Mouse (Mus musculus) heart, adult 2 months (tissue): ENCODE results near the gene Ccl4. TPM values are rescaled to one million over a fixed set of nuclear protein-coding genes. Genes with fewer than 3 reads are reported as not detected.

Source experiments
- DNase-seq, 2 experiments: peaks; one replicate each; pipeline ENCODE4 v3.0.0; 2021
- H3K27ac ChIP-seq: fragments of 200-600 bp; 2 replicates; pipeline ENCODE4 v1.8.1; 2022
- H3K27me3 ChIP-seq: fragments of 200-500 bp; 2 replicates; pipeline ENCODE4 v1.6.1; 2012; ENCODE audit warnings: mild to moderate bottlenecking, low read length, inconsistent platforms, mixed read lengths; ENCODE audit not compliant: control insufficient read depth, insufficient read depth
- H3K36me3 ChIP-seq: fragments of 200-500 bp; 2 replicates; pipeline ENCODE4 v1.6.1; 2012; ENCODE audit warnings: low read length, inconsistent platforms; ENCODE audit not compliant: control insufficient read depth, insufficient read depth
- H3K4me1 ChIP-seq: fragments of 200-500 bp; 2 replicates; pipeline ENCODE4 v1.6.1; 2011; ENCODE audit warnings: low read length; ENCODE audit not compliant: control insufficient read depth, insufficient read depth
- H3K4me3 ChIP-seq: fragments of 200-600 bp; 2 replicates; pipeline ENCODE4 v1.8.1; 2022
- H3K79me2 ChIP-seq: fragments of 200-500 bp; replicated peaks from 2 replicates; pipeline ENCODE4 v1.6.1; 2012; ENCODE audit warnings: mild to moderate bottlenecking, inconsistent platforms, low read length, moderate library complexity, mixed read lengths; ENCODE audit not compliant: control insufficient read depth, insufficient read depth
- H3K9ac ChIP-seq: fragments of 200-500 bp; 2 replicates; pipeline ENCODE4 v1.6.1; 2012; ENCODE audit warnings: low read depth, mild to moderate bottlenecking, control low read depth, inconsistent platforms, low read length, mixed read lengths
- CTCF ChIP-seq: fragments of 200-600 bp; IDR thresholded peaks from 2 replicates; pipeline ENCODE4 v1.8.1; 2022; ENCODE audit warnings: antibody characterized with exemption, mild to moderate bottlenecking, moderate library complexity
- EP300 ChIP-seq: fragments of 200-500 bp; IDR thresholded peaks from 2 replicates; pipeline ENCODE4 v1.6.1; 2011; ENCODE audit warnings: low read depth, low read length, control low read depth; ENCODE audit not compliant: insufficient read depth
- POLR2A ChIP-seq: fragments of 200-500 bp; IDR thresholded peaks from 2 replicates; pipeline ENCODE4 v1.6.1; 2011; ENCODE audit warnings: mild to moderate bottlenecking, low read depth, low read length, control low read depth; ENCODE audit not compliant: insufficient read depth
- WGBS: fragments of 180-500 bp; shearing (Covaris S2); methylation state at CpG from one replicate; pipeline ENCODE4 v1.1.7; 2018; 5-methylcytosine and 5-hydroxymethylcytosine counted together
- intact Hi-C: fragments of 180-260 bp; cut with DNase I; formaldehyde crosslinking; loops from one replicate; pipeline ENCODE4 v1.15.1; 2025
- polyA plus RNA-seq: library from polyadenylated mRNA; depleted of rRNA; stranded (reverse); fragments of >200 nt; gene quantifications from 2 replicates; pipeline ENCODE4 v1.2.3, GENCODE M21; 2012
- total RNA-seq, 2 experiments: library from RNA; stranded (reverse); gene quantifications; 2 replicates each; pipeline ENCODE4 v1.2.3; 2021

The Ccl4 gene
- total and polyA plus RNA-seq, 3 experiments, result 1.00 TPM; not detected in 2

- no peak overlapping the region for H3K27ac ChIP-seq
- no peak for TF ChIP-seq EP300
- H3K27me3 ChIP-seq, result no peaks in the 10 kb centered on the region
- WGBS, result 68% methylated on average over 2 of the region's 2 CpGs
- H3K79me2 ChIP-seq, result no peaks in the 10 kb centered on the region
- no peaks in the 10 kb centered on the region; the same call in 1 of the 2 replicates for H3K36me3 ChIP-seq
- intact Hi-C loops, result loop anchor here (10.0 kb wide), 1 partner anchor 96 kb away; no protein-coding TSS in a partner anchor
- peaks cover 3% of the 10 kb centered on the region for H3K4me1 ChIP-seq
- no peak for DNase-seq
- no peak overlapping the region for H3K9ac ChIP-seq
- H3K4me3 ChIP-seq, result no peak overlapping the region
These were observed 23.4 kb upstream of the Ccl4 start for GRCm38 (mm10) chr11:83638934-83639333.

- WGBS, result 74% methylated on average over 3 of the region's 3 CpGs
- intact Hi-C loops, result loop anchor here (10.0 kb wide), 1 partner anchor 95 kb away; no protein-coding TSS in a partner anchor
These were observed 22.9 kb upstream of the Ccl4 start for GRCm38 (mm10) chr11:83639533-83639932.

GRCm38 (mm10) chr11:83640141-83640540 lies 22.2 kb upstream of the Ccl4 start:
- Histone ChIP-seq H3K79me2 (no peaks in the 10 kb centered on the region), H3K27me3 (no peaks in the 10 kb centered on the region), H3K36me3 (no peaks in the 10 kb centered on the region; the same call in 1 of the 2 replicates), H3K9ac (no peak overlapping the region), H3K27ac (no peak overlapping the region), H3K4me3 (no peak overlapping the region), H3K4me1 (peaks cover 3% of the 10 kb centered on the region)
- intact Hi-C loops, result no loop called here
- DNase-seq, result no peak
- TF ChIP-seq POLR2A (no peak), EP300 (no peak)
- 67% methylated on average over 5 of the region's 5 CpGs for WGBS

More at GRCm38 (mm10) chr11:83639533-83639932, 22.9 kb upstream of the Ccl4 start:
- H3K4me1 ChIP-seq, result peaks cover 3% of the 10 kb centered on the region
- H3K9ac ChIP-seq, result no peak overlapping the region
- DNase-seq, result no peak
- H3K79me2 ChIP-seq, result no peaks in the 10 kb centered on the region
- H3K27ac ChIP-seq, result no peak overlapping the region
- H3K4me3 ChIP-seq, result no peak overlapping the region
- H3K27me3 ChIP-seq, result no peaks in the 10 kb centered on the region
- no peaks in the 10 kb centered on the region; the same call in 1 of the 2 replicates for H3K36me3 ChIP-seq
- no peak for TF ChIP-seq POLR2A
- TF ChIP-seq CTCF, result peak; percentile 57

- intact Hi-C loops, result no loop called here
- TF ChIP-seq CTCF, result no peak
- no peak for TF ChIP-seq EP300
- no peak for TF ChIP-seq POLR2A
These were observed 21.2 kb upstream of the Ccl4 start for GRCm38 (mm10) chr11:83641216-83641615.

GRCm38 (mm10) chr11:83645521-83645920 lies 16.9 kb upstream of the Ccl4 start, which contains the start of gene Rpl9-ps1:
Rpl9-ps1 (minus strand) TSS chr11:83645621.
- no peak for TF ChIP-seq EP300
- TF ChIP-seq CTCF, result no peak
- TF ChIP-seq POLR2A, result no peak
- no peak for DNase-seq
- Histone ChIP-seq H3K27me3 (no peaks in the 10 kb centered on the region), H3K9ac (no peak within 1 kb of the TSS), H3K4me3 (no peak within 1 kb of the TSS), H3K79me2 (no peaks in the 10 kb centered on the region), H3K4me1 (no peaks in the 10 kb centered on the region), H3K27ac (no peak within 1 kb of the TSS), H3K36me3 (no peaks in the 10 kb centered on the region)
- 88% methylated on average over 1 of the region's 1 CpGs for WGBS
- intact Hi-C loops, result no loop called here

More at GRCm38 (mm10) chr11:83641216-83641615, 21.2 kb upstream of the Ccl4 start:
- Histone ChIP-seq H3K27ac (no peak overlapping the region), H3K4me3 (no peak overlapping the region), H3K9ac (no peak overlapping the region), H3K4me1 (peaks cover 3% of the 10 kb centered on the region), H3K36me3 (no peaks in the 10 kb centered on the region; the same call in 1 of the 2 replicates), H3K27me3 (no peaks in the 10 kb centered on the region), H3K79me2 (no peaks in the 10 kb centered on the region)
- no peak for DNase-seq
- WGBS, result 22% methylated on average over 2 of the region's 2 CpGs

DNA sequence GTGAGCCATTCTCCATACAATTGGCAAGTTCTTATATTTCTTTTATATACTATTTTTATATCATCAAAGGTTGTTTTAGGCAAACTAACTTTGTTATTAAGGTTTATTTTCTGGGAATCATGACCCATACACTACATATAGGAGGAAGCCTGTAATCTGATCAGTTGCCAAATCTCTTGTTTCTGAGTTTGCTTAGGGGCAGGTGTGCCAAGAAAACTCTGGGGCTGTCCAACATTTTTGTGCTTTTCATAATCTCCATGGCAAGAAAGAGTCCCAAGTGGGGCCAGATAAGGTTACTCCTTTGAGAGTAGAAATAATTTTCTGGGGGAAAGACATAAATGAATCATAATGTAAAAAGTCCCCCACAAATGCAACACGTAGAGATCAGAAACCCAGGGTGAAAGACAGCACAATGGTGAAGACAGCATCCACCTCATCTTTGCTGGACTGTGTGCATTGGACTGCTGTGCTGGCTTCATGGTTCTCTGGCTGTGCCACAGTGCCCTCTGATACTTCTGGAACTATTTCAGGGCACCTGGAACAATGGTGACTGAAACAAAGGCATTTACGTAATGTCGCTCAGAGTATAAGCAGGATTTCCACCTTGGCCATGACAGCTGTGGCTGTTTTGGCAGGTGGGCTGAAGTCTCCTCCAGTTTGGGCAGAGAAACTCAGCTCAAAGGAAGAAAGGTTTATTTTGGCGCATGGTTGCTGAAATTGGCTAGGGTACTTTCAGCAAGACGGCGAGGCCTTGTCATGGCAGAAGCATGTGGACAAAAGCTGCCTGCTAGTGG lies 15.8 kb upstream of the Ccl4 start:
- Histone ChIP-seq H3K27ac (no peak overlapping the region), H3K4me3 (no peak overlapping the region), H3K36me3 (no peaks in the 10 kb centered on the region), H3K79me2 (no peaks in the 10 kb centered on the region), H3K27me3 (no peaks in the 10 kb centered on the region), H3K4me1 (no peaks in the 10 kb centered on the region), H3K9ac (no peak overlapping the region)
- DNase-seq, result no peak
- intact Hi-C loops, result no loop called here
- WGBS, result 80% methylated on average over 6 of the region's 6 CpGs
- TF ChIP-seq CTCF, result no peak
- TF ChIP-seq EP300, result no peak
- no peak for TF ChIP-seq POLR2A
